Comparison of ENCODE assay signal across 11 mouse cellular contexts in the genomic region with DNA sequence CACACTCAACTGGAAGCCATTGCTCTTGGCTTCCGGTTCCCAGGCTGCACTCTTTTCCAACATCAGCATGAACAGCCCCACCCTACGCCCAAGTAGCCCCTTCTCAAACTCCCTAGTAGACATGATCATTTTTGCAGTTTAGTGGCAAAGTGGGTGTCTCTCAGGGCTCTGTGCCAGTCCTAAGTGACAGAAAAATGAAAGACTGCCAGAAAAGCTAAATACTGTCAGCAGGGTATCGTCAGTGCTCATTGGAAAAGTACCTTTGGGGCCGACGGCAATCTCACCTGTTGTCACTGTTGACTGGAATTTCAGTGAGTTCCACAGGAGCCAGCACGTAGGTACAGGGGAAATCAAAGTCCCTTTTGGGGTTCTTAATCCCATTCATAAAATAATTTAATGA.
DNase-seq lines count a peak whose midpoint lies in the region; ATAC-seq and TF ChIP-seq lines count a peak whose summit lies in the region.
"Had no signal": no experiment of that assay in that cellular context is flagged by ENCODE, and none has a peak within 500 bp of the region (broad histone marks: within the 10 kb centered on the region; RNA-seq: fewer than 3 reads in every experiment).

No protein-coding gene starts in this region.

- no peak overlapping the region for H3K4me2 ChIP-seq in intestine, embryonic 16.5 days (ENCODE audit: low read depth, low read length)

- intact Hi-C loops in gastrocnemius, adult 2 months (cut with DNase I) = no loop called here
- intact Hi-C loops in left cerebral cortex, adult 2 months (cut with DNase I) = no loop called here

- no peak for ATAC-seq in intestine, embryonic 16.5 days

- no peak overlapping the region for H3K4me3 ChIP-seq in gastrocnemius, adult 2 months
- no peak overlapping the region for H3K4me3 ChIP-seq in left cerebral cortex, adult 2 months
- no peak overlapping the region for H3K4me3 ChIP-seq in brown adipose tissue, adult 24 weeks (ENCODE audit: insufficient read depth, low read depth, low read length)
- no peak overlapping the region for H3K4me3 ChIP-seq in intestine, embryonic 16.5 days (ENCODE audit: low read length)
- H3K4me3 ChIP-seq: megakaryocyte, embryonic 14.5 days had no signal

- no peak overlapping the region for H3K9ac ChIP-seq in intestine, embryonic 16.5 days (ENCODE audit: low read depth, low read length)

- peaks cover 14% of the 10 kb centered on the region for H3K4me1 ChIP-seq in brown adipose tissue, adult 24 weeks (ENCODE audit: control insufficient read depth, insufficient read depth, insufficient read length, low read length)
- peaks cover 26% of the 10 kb centered on the region for H3K4me1 ChIP-seq in intestine, embryonic 16.5 days (ENCODE audit: control insufficient read depth, insufficient read depth, low read length)

- H3K27me3 ChIP-seq in intestine, embryonic 16.5 days (replicated peaks; ENCODE audit: control insufficient read depth, insufficient read depth, low read length) = no peaks in the 10 kb centered on the region

- 91% methylated on average over 6 of the region's 6 CpGs for WGBS in intestine, embryonic 16.5 days

- peak overlapping the region; percentile 75 for H3K27ac ChIP-seq in gastrocnemius, adult 2 months
- H3K27ac ChIP-seq in left cerebral cortex, adult 2 months = peak overlapping the region; percentile 60
- H3K27ac ChIP-seq in brown adipose tissue, adult 24 weeks (replicated peaks; ENCODE audit: low read depth, low read length) = peak overlapping the region; percentile 66
- peak overlapping the region; percentile 91 for H3K27ac ChIP-seq in intestine, embryonic 16.5 days (ENCODE audit: low read length)

- H3K36me3 ChIP-seq in intestine, embryonic 16.5 days (ENCODE audit: control insufficient read depth, insufficient read depth, low read length) = no peaks in the 10 kb centered on the region

- H3K9me3 ChIP-seq in intestine, embryonic 16.5 days (ENCODE audit: control insufficient read depth, low read length) = no peaks in the 10 kb centered on the region

- no peak for DNase-seq in gastrocnemius, adult 2 months
- no peak for DNase-seq in gastrocnemius, adult 8-10 months (ENCODE audit: low spot score in 2 of 2)
- DNase-seq in left cerebral cortex, adult 2 months (ENCODE audit: extremely low spot score in 1 of 2, low spot score in 2 of 2) = no peak
- no peak for DNase-seq in left cerebral cortex, adult 8-10 months (ENCODE audit: low spot score in 2 of 2)
- no peak for DNase-seq in right cerebral cortex, postnatal 36 days (ENCODE audit: low spot score in 2 of 2)
- no peak for DNase-seq in left cerebral cortex, adult 11 months (ENCODE audit: low spot score)
- DNase-seq: B cell, adult 2 months; gastrocnemius, postnatal 25 days had no signal

- no peak for TF ChIP-seq CTCF in gastrocnemius, adult 2 months (IDR thresholded peaks at IDR 0.05)
- no peak for TF ChIP-seq CTCF in left cerebral cortex, adult 2 months (IDR thresholded peaks at IDR 0.05)
